Mouse (Mus musculus) C2C12 (cell line): ENCODE data around the gene Spag6.

Source experiments
- CTCF ChIP-seq: IDR thresholded peaks from one replicate; pipeline ENCODE4 v1.5.1; 2011; ENCODE audit not compliant: control insufficient read depth, insufficient read depth, insufficient read length
- MAX ChIP-seq: IDR thresholded peaks from one replicate; pipeline ENCODE4 v1.6.1; 2011; ENCODE audit warnings: mild to moderate bottlenecking, control low read depth
- MYOG ChIP-seq: IDR thresholded peaks from one replicate; pipeline ENCODE4 v1.6.1; 2011; ENCODE audit not compliant: control insufficient read depth, insufficient read length; ENCODE audit errors: extremely low read depth
- USF1 ChIP-seq: IDR thresholded peaks from one replicate; pipeline ENCODE4 v1.6.1; 2011; ENCODE audit warnings: low read depth, mild to moderate bottlenecking, control low read depth, moderate library complexity

DNA sequence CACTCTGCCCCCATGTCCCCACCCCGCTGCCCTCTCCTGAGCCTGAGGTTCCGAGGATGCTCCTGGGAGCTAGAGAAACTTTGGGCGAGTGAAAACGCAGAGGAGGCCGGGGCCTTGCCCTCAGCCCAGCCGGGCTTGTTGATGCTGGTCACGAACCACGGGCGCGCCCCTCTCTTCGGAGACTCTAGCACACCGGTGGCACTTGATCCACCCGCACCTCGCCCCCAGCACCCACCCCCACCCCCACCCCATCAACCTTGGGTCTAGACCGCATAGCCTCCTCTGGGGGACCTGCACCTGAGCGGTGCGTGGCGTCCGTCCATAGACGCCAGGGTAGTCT, 749 bp downstream of the Spag6 start:
- TF ChIP-seq MYOG: no peak
- no peak for TF ChIP-seq CTCF
- TF ChIP-seq MAX: no peak
- no peak for TF ChIP-seq USF1
